Mouse (Mus musculus) limb, embryonic 10.5 days (tissue): ENCODE measurements around the gene Tlk1. TPM values are rescaled to one million over a fixed set of nuclear protein-coding genes. Genes with fewer than 3 reads are reported as not detected.
"Not testable (repeated sequence)": the region's sequence is repeated elsewhere in the genome, so short reads cannot be mapped to it uniquely, and the experiment has no call there.

Experiments
- DNase-seq: peaks from one replicate; pipeline ENCODE4 v3.0.0-alpha.2; 2017; ENCODE audit warnings: low spot score
- H3K27ac ChIP-seq: fragments of 300-500 bp; sonication (generic); 2 replicates; pipeline ENCODE4 v1.5.1; 2016; ENCODE audit warnings: mild to moderate bottlenecking
- H3K27me3 ChIP-seq: fragments of 300-500 bp; sonication (generic); 2 replicates; pipeline ENCODE4 v1.6.1; 2016; ENCODE audit warnings: low read depth, mild to moderate bottlenecking; ENCODE audit not compliant: poor library complexity, severe bottlenecking
- H3K36me3 ChIP-seq: fragments of 300-500 bp; sonication (generic); 2 replicates; pipeline ENCODE4 v1.6.1; 2016; ENCODE audit warnings: mild to moderate bottlenecking, moderate library complexity
- H3K4me1 ChIP-seq: fragments of 300-500 bp; sonication (generic); 2 replicates; pipeline ENCODE4 v1.6.1; 2016
- H3K4me3 ChIP-seq: fragments of 300-500 bp; sonication (generic); 2 replicates; pipeline ENCODE4 v1.5.1; 2016; ENCODE audit warnings: mild to moderate bottlenecking, moderate library complexity
- H3K9me3 ChIP-seq: fragments of 300-500 bp; sonication (generic); replicated peaks from 2 replicates; pipeline ENCODE4 v1.6.1; 2016; ENCODE audit warnings: mild to moderate bottlenecking
- WGBS: fragments of 180-500 bp; shearing (Covaris S2); methylation state at CpG from one replicate; pipeline ENCODE4 v1.1.7; 2016; 5-methylcytosine and 5-hydroxymethylcytosine counted together
- polyA plus RNA-seq: library from polyadenylated mRNA; unstranded; fragments of >200 nt; fragmentation: Nextera tagmentation; extraction: Ambion mirVana; gene quantifications from 2 replicates; pipeline ENCODE4 v1.2.1, GENCODE M21; 2016

Gene Tlk1
- polyA plus RNA-seq, 1 experiment from 2014 or later, result 27.6 TPM

DNA sequence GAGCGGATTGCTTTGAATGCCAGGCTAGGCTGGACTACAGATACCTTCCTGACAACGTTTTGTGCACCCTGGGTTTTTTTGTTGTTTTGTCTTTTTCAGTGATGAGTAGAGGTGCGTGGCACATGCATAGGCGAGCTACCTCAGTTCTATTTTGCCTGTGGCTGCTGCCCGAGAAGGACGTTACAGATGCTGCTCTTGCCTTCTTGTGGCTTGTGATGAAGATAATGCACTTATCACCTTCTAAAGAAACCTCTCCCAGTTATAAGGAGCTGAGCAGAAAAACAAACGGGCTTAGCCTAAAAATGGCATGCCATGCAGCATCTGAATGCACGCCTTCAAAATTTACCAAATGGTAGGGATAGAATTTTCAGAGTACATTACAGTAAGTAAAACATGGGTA, 2.3 kb upstream of the Tlk1 start:
- 85% methylated on average over 8 of the region's 8 CpGs for WGBS
- Histone ChIP-seq H3K9me3 (no peaks in the 10 kb centered on the region), H3K36me3 (no peaks in the 10 kb centered on the region), H3K4me3 (no peak overlapping the region), H3K4me1 (peaks cover 7% of the 10 kb centered on the region), H3K27ac (no peak overlapping the region), H3K27me3 (no peaks in the 10 kb centered on the region)
- DNase-seq, result no peak

DNA sequence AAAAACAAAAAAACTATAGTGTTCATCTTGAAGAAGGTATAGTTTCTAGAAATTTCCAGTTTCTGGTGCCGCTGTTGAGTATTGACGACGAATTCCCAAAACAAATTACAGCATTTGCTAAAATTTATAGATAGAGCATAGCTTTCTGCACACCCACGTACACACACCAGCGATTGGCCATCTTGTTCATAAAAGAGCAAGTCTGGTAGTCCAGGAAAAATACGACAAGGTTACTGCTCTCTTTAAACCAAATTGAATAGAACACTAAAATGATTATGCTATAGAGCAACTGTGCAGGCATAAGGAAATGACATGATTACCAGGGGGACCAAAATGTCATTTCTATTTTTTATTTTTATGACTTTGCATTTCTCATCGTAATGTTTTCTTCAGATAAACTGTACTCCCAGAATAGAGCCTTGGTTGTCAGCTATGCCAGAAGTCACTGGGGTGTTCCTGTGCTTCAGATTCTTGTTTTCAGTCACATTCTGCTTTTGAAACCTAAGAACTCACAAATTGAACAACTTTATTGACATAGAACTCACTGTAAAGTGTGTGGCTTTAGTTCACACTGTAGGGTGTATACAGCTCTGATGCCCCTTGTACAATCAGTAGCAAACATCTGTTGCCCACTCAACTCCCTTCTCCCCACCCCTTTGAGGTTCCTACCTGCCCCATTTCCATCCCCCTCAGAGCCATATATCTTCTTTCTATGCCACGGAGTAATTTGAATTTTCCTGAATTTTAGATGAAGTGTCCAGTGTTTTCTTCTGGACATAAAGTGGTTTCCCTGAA, 1.1 kb upstream of the Tlk1 start:
- H3K27me3 ChIP-seq, result no peaks in the 10 kb centered on the region
- no peak overlapping the region for H3K27ac ChIP-seq
- H3K36me3 ChIP-seq, result no peaks in the 10 kb centered on the region
- WGBS, result 84% methylated on average over 8 of the region's 8 CpGs
- peaks cover 15% of the 10 kb centered on the region for H3K4me1 ChIP-seq
- no peaks in the 10 kb centered on the region for H3K9me3 ChIP-seq
- H3K4me3 ChIP-seq, result 0 out of 2 replicates have a peak overlapping the region, but pooled peaks have one; percentile 96
- no peak for DNase-seq

DNA sequence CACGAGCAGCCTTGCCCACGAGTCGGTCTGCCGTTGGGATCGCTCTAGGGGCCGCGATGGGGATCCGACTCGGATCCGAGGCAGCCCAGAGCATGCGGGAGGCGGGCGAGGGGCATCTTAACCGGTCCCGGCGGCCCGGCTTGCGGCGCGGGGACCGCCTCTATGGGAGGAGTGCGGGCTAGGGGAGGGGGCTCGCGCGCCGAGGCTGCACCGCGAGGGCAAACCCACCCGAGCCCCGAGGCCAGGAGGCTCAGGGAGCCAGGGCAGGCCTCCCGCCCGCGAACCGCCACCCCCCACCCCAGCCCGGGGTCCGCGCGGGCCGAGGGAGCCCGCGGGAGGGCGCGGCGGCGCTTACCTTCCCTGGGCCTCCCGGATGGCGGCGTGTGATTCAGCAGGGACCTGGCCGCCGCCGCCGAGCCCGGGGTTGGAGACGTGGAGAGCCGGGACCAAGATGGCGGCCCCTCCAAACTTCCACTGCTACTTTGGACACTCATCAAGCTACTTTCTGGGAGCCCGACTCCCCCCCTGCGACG, 624 bp downstream of the Tlk1 start:
- under 1% methylated on average over 58 of the region's 59 CpGs for WGBS
- Histone ChIP-seq H3K4me1 (peaks cover 15% of the 10 kb centered on the region), H3K9me3 (no peaks in the 10 kb centered on the region), H3K4me3 (peak overlapping the region; percentile 96), H3K27ac (peak overlapping the region; percentile 99), H3K36me3 (no peaks in the 10 kb centered on the region), H3K27me3 (no peaks in the 10 kb centered on the region)
- peak; percentile 87 for DNase-seq

DNA sequence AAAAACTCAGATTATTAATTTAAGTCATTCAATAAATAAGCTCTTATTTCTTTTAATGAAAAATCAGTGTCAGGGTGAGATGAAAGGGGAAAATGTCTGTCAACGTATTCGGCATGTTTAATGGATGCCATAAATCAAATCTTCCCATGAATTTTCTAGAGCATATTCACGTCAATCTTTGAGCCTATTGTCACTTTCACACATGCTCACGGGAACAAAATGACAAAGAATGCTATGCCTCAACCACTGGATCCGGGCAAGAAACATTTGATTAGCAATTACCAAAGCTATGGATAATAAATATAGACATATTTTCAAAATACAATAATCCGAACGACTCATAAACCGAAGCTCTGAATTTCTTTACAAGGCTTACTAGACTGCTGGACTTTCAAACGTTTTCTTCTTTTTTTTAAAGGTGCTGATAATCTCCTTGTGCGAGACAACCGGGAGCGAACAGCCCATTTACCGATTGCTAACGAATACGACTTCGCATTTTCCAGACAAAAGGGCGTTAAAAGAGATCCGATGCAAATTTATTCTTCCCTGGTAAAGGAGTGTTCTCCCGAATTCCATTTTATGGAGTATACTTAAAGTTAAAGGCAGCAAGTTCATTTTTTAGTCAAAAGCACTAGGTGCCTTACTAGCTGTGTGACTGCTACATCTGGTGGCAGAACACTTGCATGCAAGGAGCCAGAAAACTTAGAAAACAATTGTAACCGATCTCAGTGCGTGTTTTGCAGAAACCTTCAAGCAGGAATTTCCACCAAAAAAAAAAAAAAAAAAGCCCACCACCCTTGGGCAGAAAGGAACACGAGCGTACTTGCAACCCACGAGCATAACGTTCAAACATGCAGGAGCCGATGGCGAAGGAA, 1.4 kb downstream of the Tlk1 start:
- Histone ChIP-seq H3K9me3 (no peaks in the 10 kb centered on the region), H3K27me3 (no peaks in the 10 kb centered on the region), H3K4me1 (peaks cover 15% of the 10 kb centered on the region), H3K27ac (peak overlapping the region; percentile 99), H3K36me3 (no peaks in the 10 kb centered on the region), H3K4me3 (peak overlapping the region; percentile 96)
- no peak for DNase-seq
- under 1% methylated on average over 27 of the region's 27 CpGs for WGBS

DNA sequence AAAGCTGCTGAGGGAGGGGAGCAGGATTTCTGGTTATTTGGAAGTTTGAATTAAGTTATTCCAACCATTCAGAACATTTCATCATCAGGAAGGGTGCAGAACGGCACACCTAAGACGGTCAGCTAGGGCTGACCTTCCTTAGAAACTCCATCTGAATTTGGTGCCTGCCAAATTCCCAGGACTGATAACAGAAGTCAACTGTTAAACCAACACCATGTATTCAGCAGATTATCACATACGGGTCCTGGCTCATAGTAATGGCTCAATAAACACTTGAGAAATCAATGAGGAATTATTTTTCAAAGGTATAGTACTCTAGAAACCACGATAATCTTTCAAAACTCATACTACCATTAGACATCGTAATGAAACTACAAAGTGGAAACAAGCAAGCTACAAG, 2.1 kb downstream of the Tlk1 start:
- 60% methylated on average over 5 of the region's 5 CpGs for WGBS
- Histone ChIP-seq H3K27me3 (no peaks in the 10 kb centered on the region), H3K4me3 (peak overlapping the region; percentile 96), H3K36me3 (no peaks in the 10 kb centered on the region), H3K27ac (no peak overlapping the region), H3K4me1 (peaks cover 15% of the 10 kb centered on the region), H3K9me3 (no peaks in the 10 kb centered on the region)
- DNase-seq, result no peak

DNA sequence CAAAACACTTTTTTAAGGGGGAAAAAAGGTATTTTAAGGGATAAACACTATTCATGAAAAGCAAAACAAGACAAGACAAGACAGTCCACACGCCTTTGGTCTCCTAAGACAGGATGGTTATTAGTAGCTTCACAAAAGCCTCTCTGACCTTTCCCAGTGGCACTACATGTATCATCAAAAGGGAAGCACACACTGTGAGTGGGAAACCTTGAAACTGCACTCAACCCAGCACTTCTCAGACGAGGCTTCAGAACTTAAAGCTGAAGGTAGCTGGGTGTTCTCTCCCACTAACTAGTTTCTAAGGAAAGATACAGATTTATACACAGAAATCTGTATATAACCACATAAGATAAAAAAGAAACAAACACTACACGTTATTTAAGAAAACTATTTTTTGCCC, 8.6 kb downstream of the Tlk1 start:
- no peak for DNase-seq
- 69% methylated on average over 3 of the region's 3 CpGs for whole genome bisulfite sequencing
- no peak overlapping the region for H3K4me3 ChIP-seq

DNA sequence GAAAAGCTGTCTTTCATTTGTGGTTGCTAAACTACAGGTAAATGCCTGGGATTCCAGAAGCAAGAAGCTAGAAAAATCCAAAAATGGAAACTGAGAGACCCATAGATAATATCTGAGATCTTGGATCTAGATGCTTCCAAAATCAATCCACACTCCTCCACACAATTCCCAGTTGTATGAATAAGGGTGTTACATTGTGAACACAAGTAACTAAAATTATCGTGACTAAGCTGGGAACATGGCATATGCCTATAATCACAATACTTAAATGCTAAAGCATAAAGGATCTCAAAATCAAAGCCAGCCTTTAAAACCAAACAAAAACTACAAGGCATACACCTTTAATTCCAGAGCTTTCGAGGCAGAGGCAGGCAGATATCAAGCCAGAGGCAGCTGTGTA, 9.5 kb downstream of the Tlk1 start:
- no peak overlapping the region for H3K27ac ChIP-seq
- DNase-seq, result no peak
- H3K36me3 ChIP-seq, result no peaks in the 10 kb centered on the region
- H3K9me3 ChIP-seq, result no peaks in the 10 kb centered on the region
- H3K27me3 ChIP-seq, result no peaks in the 10 kb centered on the region
- H3K4me3 ChIP-seq, result no peak overlapping the region
- no peaks in the 10 kb centered on the region for H3K4me1 ChIP-seq
- 90% methylated on average over 2 of the region's 2 CpGs for WGBS

More for the DNA sequence above, 8.6 kb downstream of the Tlk1 start:
- H3K9me3 ChIP-seq, result no peaks in the 10 kb centered on the region
- no peaks in the 10 kb centered on the region for H3K27me3 ChIP-seq
- no peaks in the 10 kb centered on the region for H3K36me3 ChIP-seq
- 0 out of 2 replicates have a peak, but pooled peaks cover under 1% of the 10 kb centered on the region for H3K4me1 ChIP-seq
- H3K27ac ChIP-seq, result no peak overlapping the region

DNA sequence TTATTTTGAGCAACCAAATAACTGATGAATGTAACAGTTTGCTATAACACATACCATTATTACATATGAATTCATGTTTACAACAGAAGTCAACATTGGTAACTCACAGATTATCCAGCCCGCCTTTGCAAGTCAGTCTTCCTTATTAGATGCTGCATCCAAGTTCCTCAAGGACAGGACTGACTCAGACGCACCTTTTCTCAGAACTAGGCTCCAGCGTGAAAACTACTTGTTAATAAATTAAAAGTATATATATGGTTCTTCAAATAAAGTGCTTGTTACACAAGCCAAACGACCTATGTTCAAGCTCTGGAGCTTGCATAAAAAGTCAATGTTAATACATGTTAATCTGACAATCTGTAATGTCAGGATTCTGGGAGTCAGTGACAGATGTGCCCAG, 11.9 kb downstream of the Tlk1 start:
- Histone ChIP-seq H3K36me3 (no peaks in the 10 kb centered on the region), H3K27me3 (no peaks in the 10 kb centered on the region), H3K9me3 (no peaks in the 10 kb centered on the region), H3K4me3 (no peak overlapping the region), H3K27ac (no peak overlapping the region), H3K4me1 (0 out of 2 replicates have a peak, but pooled peaks cover 4% of the 10 kb centered on the region)
- no peak for DNase-seq
- 80% methylated on average over 4 of the region's 4 CpGs for WGBS

DNA sequence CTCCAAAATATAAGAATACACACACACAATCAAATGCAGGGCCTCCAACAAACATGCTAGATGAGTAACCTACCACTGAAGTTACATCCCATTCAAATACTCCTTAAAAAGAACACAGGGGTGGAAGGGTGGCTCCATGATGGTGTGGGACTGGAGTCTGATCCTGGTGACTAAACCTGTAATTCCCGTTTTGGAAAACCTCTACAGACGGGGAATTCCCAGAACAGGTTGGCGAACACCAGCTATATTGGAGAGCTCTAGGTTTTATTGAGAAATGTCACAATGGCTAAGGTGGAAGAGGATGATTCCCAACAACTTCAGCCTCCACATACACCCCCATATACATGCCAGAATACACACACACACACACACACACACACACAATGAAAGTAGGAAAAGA, 14.1 kb downstream of the Tlk1 start:
- 80% methylated on average over 3 of the region's 3 CpGs for WGBS
- DNase-seq, result no peak

DNA sequence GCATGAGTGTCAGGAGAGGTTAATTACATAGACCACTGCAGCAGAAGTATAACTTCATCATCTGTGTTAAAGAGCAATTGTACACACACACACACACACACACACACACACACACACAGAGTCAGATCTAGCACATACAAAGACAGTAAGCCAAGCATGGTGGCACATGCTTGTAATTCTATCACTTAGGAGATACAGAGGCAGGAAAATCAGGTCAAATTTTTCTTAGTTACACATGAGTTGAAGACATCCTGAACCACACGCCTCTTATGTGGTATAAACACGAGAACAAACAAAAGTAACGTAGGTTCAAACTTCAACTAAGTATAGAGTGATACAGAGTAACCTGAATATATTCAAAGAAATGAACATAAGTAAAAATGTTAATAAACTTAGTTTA, 15.6 kb downstream of the Tlk1 start:
- WGBS, result 91% methylated on average over 3 of the region's 3 CpGs
- Histone ChIP-seq H3K36me3 (peaks cover 11% of the 10 kb centered on the region), H3K4me3 (no peak overlapping the region), H3K27ac (no peak overlapping the region), H3K4me1 (0 out of 2 replicates have a peak, but pooled peaks cover 4% of the 10 kb centered on the region), H3K27me3 (no peaks in the 10 kb centered on the region), H3K9me3 (no peaks in the 10 kb centered on the region)
- DNase-seq, result no peak

More for the DNA sequence above, 14.1 kb downstream of the Tlk1 start:
- H3K4me1 ChIP-seq, result 0 out of 2 replicates have a peak, but pooled peaks cover 4% of the 10 kb centered on the region
- H3K4me3 ChIP-seq, result no peak overlapping the region
- no peaks in the 10 kb centered on the region for H3K36me3 ChIP-seq
- H3K27me3 ChIP-seq, result no peaks in the 10 kb centered on the region
- H3K27ac ChIP-seq, result no peak overlapping the region
- H3K9me3 ChIP-seq, result no peaks in the 10 kb centered on the region

DNA sequence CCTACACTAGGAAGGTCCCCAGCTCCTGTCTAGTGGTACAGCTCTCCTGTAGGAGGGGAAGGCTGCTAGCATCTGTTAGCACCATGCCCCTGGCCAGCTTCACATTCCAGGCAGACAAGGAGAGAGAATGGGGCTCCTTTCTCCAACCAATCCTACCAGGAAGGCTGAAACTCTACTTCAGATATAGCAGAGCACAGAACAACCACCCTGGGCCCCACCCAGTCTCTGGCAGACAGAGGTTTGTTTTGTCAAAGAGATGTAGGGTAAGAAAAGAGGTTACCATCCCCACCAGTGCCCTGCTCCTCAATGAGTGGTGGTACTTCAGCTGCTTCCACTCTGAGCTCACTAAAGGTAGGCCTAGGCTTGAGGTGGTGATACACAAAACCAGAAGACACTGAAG, 16.8 kb downstream of the Tlk1 start:
- H3K27me3 ChIP-seq, result no peaks in the 10 kb centered on the region
- H3K27ac ChIP-seq, result no peak overlapping the region
- no peaks in the 10 kb centered on the region for H3K9me3 ChIP-seq
- no peak overlapping the region for H3K4me3 ChIP-seq
- peaks cover 16% of the 10 kb centered on the region for H3K36me3 ChIP-seq
- H3K4me1 ChIP-seq, result 0 out of 2 replicates have a peak, but pooled peaks cover 4% of the 10 kb centered on the region
- no peak for DNase-seq

DNA sequence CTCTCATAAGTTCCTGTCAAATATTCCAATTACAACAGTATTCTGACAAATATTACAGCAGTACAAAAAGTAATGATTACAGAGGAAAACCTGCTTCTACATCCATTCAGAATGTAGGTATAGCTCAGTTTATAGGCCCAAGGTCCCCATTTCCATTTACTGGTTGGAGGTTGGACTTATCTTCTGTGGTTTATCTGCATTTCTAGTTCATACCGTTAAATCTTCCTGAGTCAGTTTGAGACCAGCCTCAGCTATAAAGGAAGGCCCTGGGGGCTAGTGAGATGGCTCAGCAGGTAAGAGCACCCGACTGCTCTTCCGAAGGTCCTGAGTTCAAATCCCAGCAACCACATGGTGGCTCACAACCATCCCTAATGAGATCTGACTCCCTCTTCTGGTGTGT, 17.9 kb downstream of the Tlk1 start:
- 96% methylated on average over 3 of the region's 3 CpGs for WGBS
- not testable (repeated sequence) for DNase-seq, H3K9me3 ChIP-seq, H3K27ac ChIP-seq, H3K4me1 ChIP-seq, H3K27me3 ChIP-seq, H3K4me3 ChIP-seq
- H3K36me3 ChIP-seq, result peaks cover 18% of the 10 kb centered on the region

DNA sequence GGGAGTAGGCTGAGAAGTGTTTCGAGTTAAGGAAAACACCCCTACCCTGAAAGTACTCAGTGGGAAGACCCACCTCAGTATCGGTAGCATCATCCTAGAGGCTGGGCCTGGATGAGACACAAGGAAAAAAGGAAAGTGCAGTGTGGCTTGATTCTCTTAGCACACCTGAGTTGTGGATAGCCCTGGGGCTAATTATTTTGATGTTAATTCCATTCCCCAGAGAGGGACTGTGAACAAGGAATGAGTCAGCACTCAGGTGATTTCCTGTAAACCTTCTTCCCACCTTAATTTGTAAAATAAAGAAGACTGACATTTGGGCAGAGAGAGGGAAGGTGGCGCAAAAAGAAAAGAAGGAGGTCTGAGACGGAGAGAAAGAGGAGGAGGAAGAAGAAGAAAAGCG, 19.5 kb downstream of the Tlk1 start:
- Histone ChIP-seq H3K27ac (no peak overlapping the region), H3K27me3 (no peaks in the 10 kb centered on the region), H3K36me3 (peaks cover 20% of the 10 kb centered on the region), H3K4me1 (0 out of 2 replicates have a peak, but pooled peaks cover 4% of the 10 kb centered on the region), H3K4me3 (no peak overlapping the region), H3K9me3 (no peaks in the 10 kb centered on the region)
- WGBS, result 93% methylated on average over 5 of the region's 5 CpGs
- no peak for DNase-seq
